Mouse (Mus musculus) induced T-regulatory cell, adult 2 months (primary cell): Measurements from ENCODE around the gene Zfp341.

Source experiments
- DNase-seq: peaks from one replicate; pipeline ENCODE4 v3.0.0-alpha.2; 2012; ENCODE audit warnings: low read depth

Gene Zfp341

DNA sequence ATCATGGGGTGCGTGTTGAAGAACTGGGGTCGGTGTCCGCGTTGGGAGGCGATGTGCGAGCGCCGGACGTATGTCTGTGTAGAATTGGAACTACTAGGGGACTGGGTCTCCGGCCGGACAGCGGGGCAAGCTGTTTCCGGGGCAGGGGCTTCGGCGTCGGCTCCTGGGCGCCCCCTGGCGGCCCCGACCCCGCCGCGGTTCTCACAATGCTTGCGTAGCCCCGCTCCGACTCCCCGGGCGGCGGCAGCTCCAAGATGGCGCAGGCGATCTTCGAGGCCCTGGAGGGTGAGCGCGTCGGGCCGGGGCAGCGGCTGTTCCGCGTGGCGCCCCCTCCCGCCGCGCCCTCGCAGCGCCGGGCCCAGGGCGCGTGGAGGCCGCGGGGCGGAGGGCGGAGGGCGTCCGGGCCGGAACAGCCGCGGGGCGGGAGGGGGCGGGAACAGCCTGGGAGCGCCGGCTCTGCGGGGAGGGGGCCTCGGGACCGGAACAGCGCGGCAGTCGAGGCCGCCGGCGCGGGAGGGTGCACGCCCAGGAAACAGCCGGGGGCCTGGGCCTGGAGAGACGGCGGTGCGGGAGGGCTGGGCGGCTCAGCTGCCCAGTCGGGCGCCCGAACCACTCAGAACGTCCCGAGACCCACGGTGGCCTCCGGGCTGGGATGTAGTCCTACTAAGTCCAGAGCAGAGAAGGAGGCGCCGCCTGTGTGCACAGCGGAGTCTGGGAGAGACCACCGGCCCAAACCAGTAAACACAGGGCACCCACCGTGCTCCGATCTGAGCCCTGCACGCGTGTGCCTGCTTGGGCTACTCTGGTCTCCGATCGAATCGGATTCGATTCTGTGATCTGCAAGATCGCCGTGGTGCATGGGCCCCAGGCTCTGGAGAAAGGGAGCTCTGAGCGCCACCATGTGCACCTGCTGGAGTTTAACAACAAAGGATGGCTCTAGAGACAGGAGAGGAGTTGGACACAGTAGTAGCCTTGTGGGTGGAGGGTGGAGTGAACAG, at the start of gene Zfp341, which contains the start of gene 4930519P11Rik:
Gene Zfp341, plus strand, starts transcription at position 180 of the 998 bp plus-strand sequence.
Gene 4930519P11Rik, minus strand, starts transcription at position 320 of the 998 bp plus-strand sequence.
- peak; percentile 93 for DNase-seq

DNA sequence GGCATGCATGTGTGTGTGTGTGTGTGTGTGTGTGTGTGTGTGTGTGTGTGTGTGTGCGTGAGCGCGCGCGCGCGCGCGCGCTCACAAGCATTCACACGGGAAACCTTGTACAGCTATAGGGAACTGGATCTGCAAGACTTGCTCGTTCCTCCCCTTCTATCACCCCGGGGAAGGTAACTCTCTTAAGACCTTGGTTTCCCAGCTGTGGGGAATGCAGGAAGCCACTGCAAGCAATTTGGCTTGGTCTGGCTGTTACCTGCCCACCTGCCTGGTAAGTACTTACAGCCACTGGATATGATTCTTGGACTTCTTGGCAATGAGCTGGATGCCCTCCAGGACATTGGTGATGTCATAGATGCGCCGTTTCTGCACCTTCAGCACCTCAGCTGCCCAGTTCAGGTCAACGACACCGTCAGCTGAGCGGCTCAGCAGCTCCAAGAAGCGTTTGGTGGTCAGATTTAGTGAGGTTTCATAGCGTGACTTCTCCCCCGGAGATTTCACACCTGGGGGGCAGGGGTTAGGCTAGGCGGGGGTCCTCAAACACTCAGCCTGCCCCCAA, 49.4 kb upstream of the Zfp341 start:
- no peak for DNase-seq

DNA sequence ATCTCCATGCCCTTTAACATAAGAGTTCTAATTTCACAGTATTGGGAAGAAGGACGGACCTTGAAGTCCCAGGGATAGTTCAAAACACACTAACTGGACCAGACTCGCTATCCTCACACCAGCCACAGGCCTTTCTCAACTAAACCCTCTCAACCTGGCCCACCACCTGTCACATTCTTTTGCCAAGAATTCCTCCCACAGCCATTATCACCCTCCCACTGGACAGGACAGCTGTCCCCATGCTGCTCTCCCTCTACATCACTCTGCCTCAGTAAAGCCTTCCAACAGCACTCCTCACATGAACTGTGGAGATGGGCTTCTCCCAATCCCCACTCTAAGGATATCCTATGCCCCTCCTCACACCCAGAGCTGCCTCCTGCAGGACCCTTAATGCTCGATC, 47.5 kb upstream of the Zfp341 start:
- no peak for DNase-seq

DNA sequence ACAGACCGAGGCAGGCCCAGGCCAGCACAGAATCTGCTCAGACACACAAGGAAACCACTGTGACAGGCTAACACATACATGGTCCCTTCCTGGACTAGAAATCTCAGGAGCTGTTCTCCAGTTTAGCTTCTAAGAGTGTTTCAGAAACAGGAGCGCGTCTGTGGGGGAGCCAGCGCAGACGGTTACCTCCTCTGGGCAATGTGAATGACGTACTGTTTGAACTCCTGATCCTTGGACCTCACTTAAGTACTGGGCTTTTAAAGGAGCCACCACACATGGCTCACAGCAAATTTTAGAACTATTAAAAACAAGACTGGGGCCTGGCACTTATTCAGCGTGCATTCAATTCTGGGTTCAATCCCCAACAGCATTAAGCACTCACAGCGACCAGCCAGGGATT, 46.5 kb upstream of the Zfp341 start:
- DNase-seq: no peak

DNA sequence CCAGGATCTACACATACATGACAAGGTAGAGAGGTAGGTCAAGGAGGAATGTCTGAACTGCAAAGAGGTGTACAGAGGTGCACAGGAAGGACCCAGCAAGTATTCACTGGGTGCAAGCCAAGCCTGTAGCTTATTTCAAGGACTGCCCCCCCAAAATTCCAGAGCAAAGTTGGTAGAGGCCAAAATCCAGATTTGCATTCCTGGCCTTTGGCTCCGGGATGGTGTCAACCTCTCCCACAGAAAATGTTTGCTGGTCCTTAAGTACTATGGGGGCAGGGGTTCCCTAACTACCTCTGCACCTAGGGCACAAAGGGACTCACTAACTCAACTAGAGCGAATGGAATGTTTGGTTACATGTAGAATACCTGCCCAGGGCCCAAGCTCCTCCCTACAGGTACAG, 45.3 kb upstream of the Zfp341 start:
- no peak for DNase-seq

DNA sequence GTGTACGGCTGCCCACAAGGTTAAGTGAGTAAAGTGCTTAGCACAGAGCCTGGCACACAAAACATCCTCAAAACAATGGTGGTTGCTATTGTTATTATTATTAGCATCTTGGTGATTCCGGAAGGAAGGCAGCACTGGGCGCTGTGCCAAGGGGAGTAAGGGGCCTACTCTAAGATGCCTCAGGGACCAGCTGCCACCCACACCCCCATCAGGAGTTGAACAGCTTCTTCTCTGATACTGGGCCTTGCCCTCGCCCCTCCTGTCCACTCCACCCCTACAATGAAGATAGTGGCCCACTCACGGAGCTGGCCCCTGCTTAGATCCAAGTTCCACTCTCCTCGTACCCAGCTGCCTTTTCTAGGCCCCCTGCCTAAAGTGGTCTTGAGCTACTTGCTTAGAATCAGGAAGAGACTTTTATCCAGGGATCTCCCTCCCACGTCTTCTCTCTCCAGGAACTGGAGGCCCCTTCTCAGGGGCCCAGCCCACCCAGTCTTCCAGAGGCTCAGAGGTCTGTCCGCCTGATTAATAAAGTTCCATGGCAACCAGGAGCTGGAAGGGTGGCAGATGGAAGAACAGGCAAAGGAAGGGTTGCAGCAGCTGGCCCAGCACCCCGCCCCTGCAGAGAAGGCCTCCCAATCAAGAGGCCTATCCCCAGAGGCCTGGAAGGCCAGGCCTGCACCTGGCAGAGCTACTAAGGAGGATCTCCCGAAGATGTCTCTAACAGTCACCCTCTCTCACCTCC, 44.6 kb upstream of the Zfp341 start:
- peak; percentile 26 for DNase-seq

DNA sequence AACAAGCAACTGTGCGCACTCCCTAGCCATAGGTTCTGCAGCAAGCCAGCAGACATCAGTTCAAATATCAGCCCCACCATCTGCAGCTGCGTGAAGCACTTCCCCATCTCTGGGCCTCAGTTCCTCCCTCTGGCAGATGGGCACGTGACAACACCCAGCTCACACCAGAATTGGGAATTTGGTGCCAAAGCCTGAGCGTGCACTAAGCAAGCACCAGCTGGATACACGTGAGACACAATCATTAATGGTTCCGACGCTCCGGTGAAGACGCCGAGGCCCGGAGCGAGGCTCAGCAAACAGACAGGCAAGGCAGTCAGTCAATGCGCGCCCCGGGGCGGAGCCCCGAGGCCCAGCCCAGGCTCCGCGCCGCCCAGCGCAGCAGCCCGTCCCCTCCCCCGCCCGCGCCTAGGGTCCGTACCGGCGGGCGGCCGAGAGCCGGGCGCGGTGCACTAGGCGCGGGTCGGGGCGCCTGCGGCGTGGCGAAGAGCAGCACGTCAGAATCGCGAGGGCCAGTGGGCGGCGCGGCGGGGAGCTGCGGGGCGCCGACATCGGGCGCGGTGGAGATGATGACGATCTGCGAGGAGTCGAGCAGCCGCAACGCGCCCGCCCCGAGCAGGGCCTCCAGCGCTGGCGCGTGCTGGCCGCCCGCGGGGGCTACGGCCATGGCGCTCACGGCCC, 43.9 kb upstream of the Zfp341 start:
- DNase-seq: peak; percentile 86

DNA sequence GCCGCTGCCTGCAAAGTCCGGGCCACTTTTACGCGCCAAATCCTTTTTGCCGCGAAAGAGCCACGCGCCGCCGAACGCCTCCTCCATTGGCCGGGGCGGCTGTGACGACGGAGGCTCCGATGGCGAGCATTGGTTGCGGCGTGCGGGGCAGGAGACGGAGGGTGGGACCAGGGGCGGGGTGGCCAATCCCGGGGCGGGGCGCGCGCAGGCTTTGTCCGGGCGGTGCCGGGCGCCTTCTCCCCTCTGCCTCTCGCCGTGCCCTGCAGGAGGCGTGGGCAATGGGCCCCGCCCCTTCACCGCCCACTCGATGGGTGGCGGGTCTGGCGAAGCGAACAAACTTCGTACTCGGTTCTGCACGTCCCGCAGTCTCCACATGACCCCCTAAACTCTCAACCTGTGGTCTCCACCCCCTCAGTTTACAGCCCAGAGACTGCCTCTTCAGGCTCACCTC, 43.2 kb upstream of the Zfp341 start, which contains the start of gene E2f1:
Gene E2f1, minus strand, starts transcription at position 57 of the 451 bp plus-strand sequence.
- DNase-seq: peak; percentile 96

DNA sequence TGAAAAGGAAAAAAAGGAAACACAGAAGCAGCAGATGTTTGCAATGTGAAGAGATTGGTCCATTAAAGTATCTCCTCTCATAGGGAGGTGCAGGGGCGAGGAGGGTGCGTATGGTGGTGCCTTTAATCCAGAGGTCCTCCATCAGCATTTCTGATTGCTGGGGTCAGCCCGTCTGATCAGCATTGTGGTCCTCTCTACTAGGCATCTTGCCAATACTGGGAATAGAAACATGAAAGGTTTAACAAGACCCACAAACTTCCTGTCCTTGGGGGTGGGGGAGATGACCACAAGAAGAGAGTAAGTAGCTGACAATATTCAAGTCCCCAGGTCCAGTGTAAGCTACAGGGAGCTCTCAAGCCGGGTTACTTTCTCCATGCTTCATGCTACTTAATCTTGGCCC, 42.4 kb upstream of the Zfp341 start:
- DNase-seq: peak; percentile 43

DNA sequence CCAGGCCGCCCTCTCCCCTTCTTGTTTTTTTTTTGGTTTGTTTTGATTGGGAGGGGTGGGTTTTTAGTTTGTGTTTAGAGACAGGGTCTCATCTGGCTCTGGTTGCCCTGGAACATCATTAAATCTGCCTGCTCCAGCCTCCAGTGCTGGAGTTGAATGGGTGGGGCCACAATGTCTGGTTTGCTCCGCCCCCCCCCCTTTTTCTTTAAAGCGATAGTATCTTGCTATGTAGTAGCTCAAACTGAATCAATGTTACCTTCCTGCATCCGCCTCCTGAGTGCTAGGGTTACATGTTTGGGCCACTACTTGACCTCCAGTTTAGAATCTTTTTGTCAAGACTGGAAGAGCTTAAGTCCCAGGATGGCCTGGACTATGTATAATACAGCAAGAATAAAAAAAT, 41.8 kb upstream of the Zfp341 start:
- peak; percentile 52 for DNase-seq

DNA sequence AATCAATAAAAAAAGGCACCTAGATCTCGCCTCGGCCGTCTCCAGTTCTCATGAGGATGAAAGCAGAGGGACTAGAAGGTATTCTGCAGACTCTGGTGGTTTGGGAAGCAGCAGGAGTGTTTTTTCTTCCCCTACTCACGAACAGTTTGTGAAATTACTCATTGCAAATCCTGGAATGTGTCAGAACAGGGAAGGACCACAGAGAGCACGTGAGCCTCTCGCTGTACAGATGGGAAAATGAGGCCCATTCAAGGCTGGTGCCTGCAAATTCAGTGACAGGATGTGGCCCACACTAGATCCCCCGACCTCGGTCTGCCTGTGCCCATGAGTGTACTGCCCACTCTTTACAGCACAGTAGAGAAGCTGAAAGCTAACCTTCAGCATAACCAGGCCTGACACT, 41.1 kb upstream of the Zfp341 start:
- no peak for DNase-seq

DNA sequence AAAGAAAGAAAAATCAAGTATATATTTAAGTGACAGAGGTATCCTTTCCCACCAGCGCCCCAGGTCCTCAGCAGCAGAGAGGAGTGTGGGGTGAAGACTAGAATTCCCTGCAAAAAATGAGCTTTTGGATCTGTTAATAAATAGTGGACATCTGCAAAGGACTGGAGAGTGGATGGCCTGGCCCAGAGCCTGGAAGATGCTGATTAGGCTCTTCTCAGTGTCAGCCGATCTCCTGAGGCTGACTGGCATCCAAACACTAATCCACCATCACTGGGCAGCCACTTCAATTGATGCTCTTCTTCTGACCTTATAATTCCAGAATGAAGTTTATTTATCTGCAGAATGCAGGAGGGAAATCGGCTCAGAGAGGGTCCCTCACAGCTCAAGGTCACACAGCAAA, 40.1 kb upstream of the Zfp341 start:
- no peak for DNase-seq

DNA sequence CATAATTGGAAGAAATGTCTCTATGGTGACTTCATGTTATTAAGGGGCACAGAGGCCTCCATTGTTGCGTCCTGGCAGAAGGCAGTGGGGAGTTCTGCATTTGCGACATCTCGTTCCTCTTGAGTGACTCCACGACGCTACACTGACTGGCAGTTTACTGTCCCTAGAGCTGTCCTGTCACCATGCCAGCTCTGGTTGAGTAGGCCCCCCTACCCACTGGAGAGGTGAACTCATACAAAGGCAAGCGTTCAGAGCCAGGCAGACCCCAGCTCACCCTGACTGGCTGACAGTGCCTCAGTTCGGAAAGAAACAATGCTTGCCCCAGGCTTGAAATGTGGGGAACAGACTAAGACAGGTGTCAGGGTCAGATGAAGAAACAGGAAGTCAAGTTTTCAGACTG, 38.8 kb upstream of the Zfp341 start:
- no peak for DNase-seq

DNA sequence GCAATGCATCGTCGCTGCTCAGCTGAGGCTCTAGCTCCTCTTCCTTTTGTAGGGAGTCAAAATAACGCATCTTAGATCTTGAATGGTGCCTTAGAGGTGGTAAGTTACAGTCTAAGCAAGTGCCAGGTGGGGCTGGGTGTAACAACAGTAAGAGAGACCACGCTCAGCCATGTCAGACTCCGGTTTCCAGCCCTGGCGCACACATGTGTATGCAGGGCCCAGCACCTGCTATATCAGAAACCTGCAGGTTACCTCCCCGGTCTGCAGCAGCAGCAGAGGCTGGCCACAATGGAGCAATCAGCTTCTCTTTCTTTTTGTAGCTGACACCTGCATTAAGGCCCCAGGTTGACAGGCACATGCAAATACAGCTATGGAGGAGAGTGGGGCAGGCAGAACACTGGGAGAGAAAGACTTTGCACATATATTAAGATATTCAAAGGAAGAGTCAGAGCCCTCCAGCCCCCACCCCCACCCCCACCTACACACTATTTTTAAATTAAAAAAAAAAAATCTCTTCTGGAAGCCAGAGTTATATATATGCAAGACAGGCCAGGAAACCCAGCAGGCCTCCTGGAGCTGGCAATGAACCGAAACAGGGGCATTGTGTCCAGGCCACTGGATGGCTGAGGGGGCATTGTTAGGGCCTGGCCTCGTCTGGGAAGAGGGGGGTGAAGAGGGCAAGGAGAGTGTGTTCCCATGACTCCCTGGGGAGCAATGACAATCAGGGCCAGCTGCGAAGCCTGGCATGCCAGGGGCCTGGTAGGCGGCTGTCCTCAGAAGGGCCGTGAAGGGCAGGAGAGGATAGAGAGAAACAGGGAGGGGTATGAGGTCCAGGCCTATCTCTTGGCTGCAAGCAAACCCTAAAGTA, 36.0 kb upstream of the Zfp341 start:
- DNase-seq: no peak

DNA sequence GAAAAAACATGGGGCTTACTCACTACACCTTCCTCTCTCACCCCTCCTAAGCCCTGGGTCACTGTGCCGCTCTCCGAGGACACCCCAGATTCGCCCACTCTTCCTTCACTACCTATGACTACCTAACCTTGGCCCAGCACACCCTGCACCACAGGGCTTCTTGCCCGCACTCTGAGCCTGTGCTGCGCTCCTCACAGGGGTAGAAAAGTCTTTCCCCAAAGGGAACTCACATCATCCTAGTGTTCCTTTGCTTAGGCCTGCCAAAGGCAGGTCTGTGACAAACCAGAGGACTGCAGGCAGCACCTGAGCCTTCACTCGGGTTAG, 35.4 kb upstream of the Zfp341 start:
- DNase-seq: no peak

DNA sequence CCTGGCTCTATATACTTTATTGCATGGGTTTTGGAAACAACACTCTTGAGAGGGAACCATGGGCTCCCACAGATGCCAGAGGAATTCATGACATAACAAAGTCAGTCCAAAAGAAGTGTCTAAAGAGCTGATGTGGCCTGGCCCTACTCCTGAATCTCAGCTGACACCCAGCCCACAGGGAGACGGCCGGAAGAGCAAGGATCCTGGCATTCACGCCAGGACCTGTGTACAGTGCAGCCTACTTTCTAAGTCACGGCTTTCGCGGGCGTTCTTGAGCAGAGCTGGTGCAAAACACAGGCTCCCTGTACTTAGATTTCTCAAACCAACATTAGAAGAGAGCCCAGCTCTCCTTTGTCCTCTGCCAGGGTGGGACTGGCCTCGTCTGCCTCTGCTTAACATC, 32.5 kb upstream of the Zfp341 start:
- DNase-seq: no peak

DNA sequence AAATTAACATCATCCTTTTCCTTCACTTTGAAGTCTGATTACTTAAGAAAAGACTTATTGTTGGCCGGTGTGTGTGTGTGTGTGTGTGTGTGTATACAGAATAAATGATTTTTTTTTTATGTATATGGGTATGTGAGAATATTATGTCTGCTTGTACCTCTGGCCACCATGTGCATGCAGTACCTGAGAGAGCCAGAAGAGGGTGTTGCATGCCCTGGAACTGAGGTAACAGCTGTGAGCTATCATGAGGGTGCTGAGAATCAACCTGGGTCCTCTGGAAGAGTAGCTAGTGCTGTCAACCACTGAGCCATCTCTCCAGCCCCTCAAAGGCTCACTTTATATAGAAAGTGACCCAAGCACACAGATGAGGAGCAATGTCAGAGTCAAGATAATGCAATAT, 31.7 kb upstream of the Zfp341 start:
- peak; percentile 32 for DNase-seq

DNA sequence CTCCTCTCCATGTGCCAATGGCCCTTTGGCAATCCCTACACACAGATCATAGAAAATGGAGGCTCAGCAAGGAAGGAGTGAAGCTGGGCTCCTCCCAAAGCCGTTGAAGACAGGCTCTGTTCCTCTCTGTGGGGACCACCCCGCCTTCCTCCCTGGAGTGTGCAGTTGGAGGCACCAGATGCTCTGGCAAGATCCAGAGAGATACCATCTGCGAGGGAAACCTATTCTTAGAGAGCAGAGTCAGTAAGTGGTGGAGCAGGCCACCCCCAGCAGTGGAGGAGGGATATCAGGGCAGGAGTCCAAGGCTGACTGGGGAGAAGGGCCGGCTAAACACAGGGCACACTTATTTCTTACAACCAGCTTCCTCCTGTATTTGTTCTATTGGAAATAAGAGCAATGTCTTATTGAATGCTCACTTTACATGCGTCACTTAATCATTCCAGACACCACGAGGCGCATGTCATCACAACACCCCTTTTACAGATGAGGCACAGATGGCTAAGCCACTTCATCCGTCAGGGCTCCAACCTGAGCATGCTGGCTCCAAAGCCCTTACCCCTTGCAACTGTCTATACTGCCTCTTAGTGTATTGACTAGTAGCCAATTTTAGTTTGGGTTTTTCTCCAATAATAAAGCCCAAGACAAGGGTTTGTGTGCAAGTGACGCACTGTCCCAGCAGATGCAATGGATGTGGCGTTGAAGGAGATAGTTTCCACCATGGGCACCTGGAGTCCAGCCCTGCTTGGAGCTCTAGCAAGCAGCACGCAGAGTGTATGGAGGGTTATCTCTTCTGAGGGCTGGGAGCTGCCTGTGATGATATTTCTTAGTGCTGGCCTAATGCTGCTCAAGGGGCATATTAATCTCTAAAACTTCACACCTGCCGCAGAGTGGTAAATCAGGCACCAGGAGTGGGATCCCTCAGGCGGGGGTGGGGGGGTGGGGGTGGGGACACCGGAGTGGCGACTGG, 28.9 kb upstream of the Zfp341 start:
- no peak for DNase-seq

DNA sequence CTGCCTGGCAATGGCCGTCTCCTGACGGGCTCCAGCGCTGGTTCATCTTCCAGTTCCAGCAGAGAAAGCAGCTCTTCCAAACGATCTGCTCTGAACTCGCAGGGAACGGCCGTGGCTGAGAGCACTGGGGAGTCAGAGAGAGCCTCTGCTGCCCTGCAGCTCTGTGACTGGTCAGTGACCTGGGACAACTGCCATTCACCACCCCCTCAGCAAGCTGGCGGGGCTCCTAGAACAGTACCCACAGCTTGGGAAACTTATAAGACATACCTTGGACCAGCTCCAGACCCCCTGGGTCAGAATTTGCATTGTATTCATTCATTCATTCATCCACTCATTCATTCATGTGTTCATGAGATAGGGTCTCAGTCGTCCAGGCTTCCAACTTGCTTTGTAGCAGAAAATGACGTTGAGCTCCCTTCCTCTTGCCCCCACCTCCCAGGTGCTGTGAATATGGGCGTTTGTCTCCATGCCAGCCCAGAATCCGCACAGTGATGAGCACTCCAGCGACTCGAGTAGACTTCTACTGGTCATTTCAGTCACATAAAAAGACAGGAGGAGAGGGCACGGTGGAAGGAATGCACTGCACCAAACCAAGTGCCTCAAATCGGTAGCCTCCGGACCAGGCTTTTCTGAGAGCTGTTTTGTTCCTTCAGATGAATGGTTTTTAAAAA, 28.0 kb upstream of the Zfp341 start:
- no peak for DNase-seq
